Mouse (Mus musculus) ES-Bruce4 (cell line): ENCODE measurements around the gene Exosc10. TPM values are rescaled to one million over a fixed set of nuclear protein-coding genes. Genes with fewer than 3 reads are reported as not detected.

ENCODE experiments used
- H3K27ac ChIP-seq: 2 replicates; pipeline ENCODE4 v1.5.1; 2012; ENCODE audit warnings: low read length, inconsistent platforms; ENCODE audit not compliant: insufficient read depth
- H3K27me3 ChIP-seq: 2 replicates; pipeline ENCODE4 v1.6.1; 2012; ENCODE audit warnings: mild to moderate bottlenecking, low read length, inconsistent platforms; ENCODE audit not compliant: control insufficient read depth, poor library complexity, insufficient read depth, severe bottlenecking
- H3K36me3 ChIP-seq: 2 replicates; pipeline ENCODE4 v1.6.1; 2012; ENCODE audit warnings: inconsistent platforms, mild to moderate bottlenecking, low read length, moderate library complexity; ENCODE audit not compliant: control insufficient read depth, poor library complexity, insufficient read depth, severe bottlenecking
- H3K4me1 ChIP-seq: one replicate; pipeline ENCODE4 v1.8.1; 2011; ENCODE audit warnings: low read length; ENCODE audit not compliant: control insufficient read depth, insufficient read depth
- H3K4me3 ChIP-seq: 2 replicates; pipeline ENCODE4 v1.5.1; 2011; ENCODE audit warnings: low read depth, mild to moderate bottlenecking, low read length
- H3K9ac ChIP-seq: 2 replicates; pipeline ENCODE4 v1.6.1; 2012; ENCODE audit warnings: low read depth, mild to moderate bottlenecking, inconsistent platforms; ENCODE audit not compliant: poor library complexity, severe bottlenecking
- H3K9me3 ChIP-seq: replicated peaks from 2 replicates; pipeline ENCODE4 v1.6.1; 2012; ENCODE audit warnings: mild to moderate bottlenecking, low read length, inconsistent platforms; ENCODE audit not compliant: control insufficient read depth, poor library complexity, insufficient read depth, severe bottlenecking
- CTCF ChIP-seq: IDR thresholded peaks from one replicate; pipeline ENCODE4 v1.8.1; 2011; ENCODE audit warnings: low read depth, low read length
- EP300 ChIP-seq: IDR thresholded peaks from 2 replicates; pipeline ENCODE4 v1.6.1; 2011; ENCODE audit warnings: low read depth, low read length; ENCODE audit not compliant: insufficient read depth
- POLR2A ChIP-seq: IDR thresholded peaks from one replicate; pipeline ENCODE4 v1.8.1; 2011; ENCODE audit warnings: low read length; ENCODE audit not compliant: insufficient read depth
- polyA plus RNA-seq: library from polyadenylated mRNA; stranded (reverse); fragments of >200 nt; gene quantifications from 2 replicates; pipeline ENCODE4 v1.2.4, GENCODE M21; 2011; ENCODE audit warnings: low read depth; ENCODE audit not compliant: missing spikeins, insufficient read depth, insufficient read length

Gene Exosc10
- polyA plus RNA-seq, 1 experiment, result 52.8 TPM

DNA sequence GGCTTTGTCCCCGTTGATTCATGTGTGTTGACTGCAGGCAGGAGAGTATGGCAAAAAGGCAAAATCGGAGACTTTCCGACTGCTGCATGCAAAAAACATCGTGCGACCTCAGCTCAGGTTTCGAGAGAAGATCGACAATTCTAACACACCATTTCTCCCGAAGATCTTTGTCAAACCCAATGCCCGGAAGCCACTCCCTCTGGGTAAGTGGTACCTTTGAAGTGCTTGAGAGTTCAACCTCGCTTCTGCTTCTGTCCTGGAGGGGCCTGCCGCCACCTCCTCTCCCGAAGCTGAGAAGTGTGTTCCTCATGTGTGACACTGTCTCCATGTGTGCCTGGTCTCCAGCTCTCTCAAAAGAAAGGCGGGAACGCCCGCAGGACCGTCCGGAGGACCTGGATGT, 4.4 kb downstream of the Exosc10 start:
- Histone ChIP-seq H3K27ac (no peak overlapping the region), H3K27me3 (no peaks in the 10 kb centered on the region), H3K4me3 (no peak overlapping the region), H3K36me3 (peaks cover 61% of the 10 kb centered on the region), H3K4me1 (no peaks in the 10 kb centered on the region), H3K9me3 (no peaks in the 10 kb centered on the region), H3K9ac (no peak overlapping the region)
- TF ChIP-seq EP300 (no peak), CTCF (no peak), POLR2A (no peak)

GRCm38 (mm10) chr4:148563595-148563994, 5.4 kb downstream of the Exosc10 start:
- no peak for TF ChIP-seq CTCF
- TF ChIP-seq EP300, result no peak
- TF ChIP-seq POLR2A, result no peak
- no peak overlapping the region for H3K27ac ChIP-seq
- H3K9me3 ChIP-seq, result no peaks in the 10 kb centered on the region
- H3K36me3 ChIP-seq, result peaks cover 69% of the 10 kb centered on the region
- H3K4me1 ChIP-seq, result no peaks in the 10 kb centered on the region
- H3K9ac ChIP-seq, result no peak overlapping the region
- no peak overlapping the region for H3K4me3 ChIP-seq
- no peaks in the 10 kb centered on the region for H3K27me3 ChIP-seq

GRCm38 (mm10) chr4:148570138-148570537, 11.9 kb downstream of the Exosc10 start:
- H3K4me1 ChIP-seq, result no peaks in the 10 kb centered on the region
- TF ChIP-seq EP300 (no peak), CTCF (no peak), POLR2A (no peak)
- H3K4me3 ChIP-seq, result no peak overlapping the region
- no peak overlapping the region for H3K9ac ChIP-seq
- peaks cover 47% of the 10 kb centered on the region for H3K36me3 ChIP-seq
- no peaks in the 10 kb centered on the region for H3K27me3 ChIP-seq
- H3K27ac ChIP-seq, result no peak overlapping the region
- H3K9me3 ChIP-seq, result no peaks in the 10 kb centered on the region

DNA sequence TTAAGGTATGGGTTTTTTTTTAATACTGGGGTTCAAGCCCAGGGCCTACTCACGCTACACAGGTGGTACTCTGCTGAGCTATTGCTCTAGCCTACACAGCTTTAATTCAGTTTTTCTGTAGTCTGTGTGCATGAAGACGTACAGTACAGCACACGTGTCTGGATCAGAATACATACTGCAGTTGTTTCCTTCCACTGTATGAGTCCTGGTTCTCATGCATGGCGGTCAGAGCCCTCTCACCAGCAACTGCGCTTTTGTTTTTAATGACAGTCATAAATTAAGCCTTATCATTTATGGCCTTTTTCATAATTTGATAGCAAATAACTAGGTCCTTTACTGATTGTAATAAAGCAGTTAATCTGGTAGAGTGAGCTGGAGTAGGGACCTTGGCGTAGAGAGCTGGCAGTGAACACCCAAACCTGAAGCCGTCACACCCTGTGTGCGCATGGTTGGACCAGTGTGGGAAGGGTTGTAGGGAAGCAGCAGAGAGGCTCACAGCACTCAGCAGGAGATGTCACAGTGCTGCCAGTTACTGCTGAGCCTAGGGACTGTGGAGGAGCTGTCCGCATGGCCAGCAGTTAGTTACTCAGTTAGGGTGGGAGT, 12.6 kb downstream of the Exosc10 start:
- H3K36me3 ChIP-seq, result peaks cover 49% of the 10 kb centered on the region
- H3K4me1 ChIP-seq, result no peaks in the 10 kb centered on the region
- H3K9ac ChIP-seq, result no peak overlapping the region
- no peak overlapping the region for H3K27ac ChIP-seq
- H3K27me3 ChIP-seq, result no peaks in the 10 kb centered on the region
- TF ChIP-seq EP300, result no peak
- TF ChIP-seq CTCF, result no peak
- no peak for TF ChIP-seq POLR2A
- no peak overlapping the region for H3K4me3 ChIP-seq
- H3K9me3 ChIP-seq, result no peaks in the 10 kb centered on the region

DNA sequence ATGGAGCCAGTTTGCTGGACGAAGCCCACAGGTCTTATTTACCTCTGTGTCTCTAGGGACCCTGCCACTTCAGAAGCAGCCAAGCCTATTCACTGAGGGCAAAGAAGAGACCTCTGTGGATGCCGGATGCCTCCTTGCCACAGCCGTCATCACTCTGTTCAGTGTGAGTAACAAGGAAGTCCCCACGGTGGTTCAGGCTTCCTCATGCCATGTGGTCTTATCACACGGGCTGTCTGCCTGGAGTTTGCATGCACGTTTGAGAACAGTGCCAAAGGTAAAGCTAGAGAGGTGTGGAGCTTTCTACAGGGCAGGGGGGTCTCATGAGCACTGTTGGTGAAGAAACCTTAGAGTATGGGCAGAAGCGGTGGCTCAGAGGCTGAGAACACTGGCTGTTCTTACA, 15.0 kb downstream of the Exosc10 start:
- no peaks in the 10 kb centered on the region for H3K4me1 ChIP-seq
- peaks cover 48% of the 10 kb centered on the region for H3K36me3 ChIP-seq
- no peaks in the 10 kb centered on the region for H3K27me3 ChIP-seq
- TF ChIP-seq EP300, result no peak
- no peak for TF ChIP-seq CTCF
- no peak for TF ChIP-seq POLR2A
- H3K27ac ChIP-seq, result no peak overlapping the region
- H3K9ac ChIP-seq, result no peak overlapping the region
- H3K4me3 ChIP-seq, result no peak overlapping the region
- H3K9me3 ChIP-seq, result no peaks in the 10 kb centered on the region

GRCm38 (mm10) chr4:148580765-148581164, 22.5 kb downstream of the Exosc10 start:
- TF ChIP-seq EP300 (no peak), POLR2A (no peak), CTCF (no peak)
- H3K36me3 ChIP-seq, result peaks cover 24% of the 10 kb centered on the region
- H3K27me3 ChIP-seq, result no peaks in the 10 kb centered on the region
- no peak overlapping the region for H3K4me3 ChIP-seq
- no peak overlapping the region for H3K27ac ChIP-seq
- no peaks in the 10 kb centered on the region for H3K9me3 ChIP-seq
- H3K4me1 ChIP-seq, result no peaks in the 10 kb centered on the region
- no peak overlapping the region for H3K9ac ChIP-seq

DNA sequence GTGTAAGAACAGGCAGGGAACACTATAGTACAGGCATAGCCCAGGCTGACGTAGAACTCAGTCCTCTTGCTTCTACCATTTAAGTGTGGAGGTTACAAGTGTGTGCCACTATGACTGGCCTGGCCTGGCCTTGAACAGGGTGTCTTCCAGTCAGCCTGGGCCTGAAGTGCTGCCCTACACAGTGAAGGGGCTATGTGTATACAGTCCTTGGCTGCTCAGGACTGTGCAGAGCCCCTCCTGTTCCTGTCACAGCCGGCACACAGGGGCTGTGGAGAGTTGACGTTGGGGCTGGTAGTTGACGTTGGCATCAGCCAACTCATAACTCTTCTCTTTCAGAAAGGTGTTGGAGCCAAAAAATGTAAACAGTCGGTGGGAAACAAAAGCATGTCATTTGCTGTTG, 23.2 kb downstream of the Exosc10 start:
- TF ChIP-seq CTCF (no peak), EP300 (no peak), POLR2A (no peak)

More for the DNA sequence above, 23.2 kb downstream of the Exosc10 start:
- Histone ChIP-seq H3K27me3 (no peaks in the 10 kb centered on the region), H3K9me3 (no peaks in the 10 kb centered on the region), H3K4me1 (no peaks in the 10 kb centered on the region), H3K27ac (no peak overlapping the region), H3K36me3 (peaks cover 19% of the 10 kb centered on the region), H3K9ac (no peak overlapping the region), H3K4me3 (no peak overlapping the region)
